In genomic region chr6:147922506-147922905, GRCm38 (mm10) we compare ENCODE assay signal across 15 mouse cellular contexts.
"Had no signal": no experiment of that assay in that cellular context is flagged by ENCODE, and none has a peak within 500 bp of the region (broad histone marks: within the 10 kb centered on the region; RNA-seq: fewer than 3 reads in every experiment).

No protein-coding gene starts in this region.

- H3K4me2 ChIP-seq: neural tube, embryonic 15.5 days; stomach, embryonic 15.5 days had no signal

- DNase-seq: retina, postnatal 1 day; right cerebral cortex, adult 18-20 months; right cerebral cortex, postnatal 14 days; right cerebral cortex, postnatal 25 days; right cerebral cortex, postnatal 4 days; spleen, adult 18-20 months; thymus, adult 18-20 months; thymus, adult 2 months; thymus, postnatal 14 days; thymus, postnatal 25 days; thymus, postnatal 36 days; thymus, postnatal 4 days had no signal

- H3K4me1 ChIP-seq: stomach, embryonic 15.5 days had no signal

- H3K27me3 ChIP-seq: neural tube, embryonic 15.5 days; stomach, embryonic 15.5 days had no signal

- H3K9me3 ChIP-seq: neural tube, embryonic 15.5 days; stomach, embryonic 15.5 days had no signal

- H3K36me3 ChIP-seq: neural tube, embryonic 15.5 days; stomach, embryonic 15.5 days had no signal

- H3K9ac ChIP-seq: neural tube, embryonic 15.5 days; stomach, embryonic 15.5 days had no signal

- H3K4me3 ChIP-seq: neural tube, embryonic 15.5 days; stomach, embryonic 15.5 days had no signal

- H3K27ac ChIP-seq: neural tube, embryonic 15.5 days; stomach, embryonic 15.5 days; stomach, postnatal 0 days had no signal
